Mouse (Mus musculus) embryonic facial prominence, embryonic 11.5 days (tissue): ENCODE data around the gene Emp1. TPM values are rescaled to one million over a fixed set of nuclear protein-coding genes. Genes with fewer than 3 reads are reported as not detected.

Source experiments
- ATAC-seq: fragments of 200-750 bp; cut with Nextera tagmentation; replicated peaks from 2 replicates; pipeline ENCODE4 v1.8.0; 2017; ENCODE audit warnings: low read depth; ENCODE audit not compliant: insufficient number of reproducible peaks, low FRiP score, low TSS enrichment
- DNase-seq: peaks from one replicate; pipeline ENCODE4 v3.0.0-alpha.2; 2015; ENCODE audit warnings: low spot score
- H3K27ac ChIP-seq: fragments of 300-500 bp; sonication (generic); replicated peaks from 2 replicates; pipeline ENCODE4 v1.5.1; 2014; ENCODE audit warnings: mild to moderate bottlenecking, low read depth, low read length, control low read depth
- H3K27me3 ChIP-seq: fragments of 300-500 bp; sonication (generic); 2 replicates; pipeline ENCODE4 v1.6.1; 2014; ENCODE audit warnings: mild to moderate bottlenecking, low read length, moderate library complexity, mixed read lengths; ENCODE audit not compliant: control insufficient read depth, insufficient read depth
- H3K36me3 ChIP-seq: fragments of 300-500 bp; sonication (generic); replicated peaks from 2 replicates; pipeline ENCODE4 v1.6.1; 2014; ENCODE audit warnings: low read depth, mild to moderate bottlenecking, low read length, moderate library complexity, mixed read lengths; ENCODE audit not compliant: control insufficient read depth, insufficient read depth
- H3K4me1 ChIP-seq: fragments of 300-500 bp; sonication (generic); 2 replicates; pipeline ENCODE4 v1.6.1; 2014; ENCODE audit warnings: low read length, mixed read lengths; ENCODE audit not compliant: control insufficient read depth, insufficient read depth
- H3K4me2 ChIP-seq: fragments of 300-500 bp; sonication (generic); 2 replicates; pipeline ENCODE4 v1.6.1; 2014; ENCODE audit warnings: low read depth, mild to moderate bottlenecking, control low read depth, low read length, moderate library complexity
- H3K4me3 ChIP-seq: fragments of 300-500 bp; sonication (generic); 2 replicates; pipeline ENCODE4 v1.5.1; 2014; ENCODE audit warnings: low read depth, low read length, control low read depth
- H3K9ac ChIP-seq: fragments of 300-500 bp; sonication (generic); replicated peaks from 2 replicates; pipeline ENCODE4 v1.6.1; 2014; ENCODE audit warnings: mild to moderate bottlenecking, control low read depth, low read length
- H3K9me3 ChIP-seq: fragments of 300-500 bp; sonication (generic); replicated peaks from 2 replicates; pipeline ENCODE4 v1.6.1; 2016; ENCODE audit warnings: mild to moderate bottlenecking, low read length, inconsistent platforms, mixed read lengths; ENCODE audit not compliant: control insufficient read depth
- WGBS: fragments of 180-500 bp; shearing (Covaris S2); extraction: QIAGEN DNeasy Blood & Tissue Kit; methylation state at CpG from one replicate; pipeline ENCODE4 v1.1.7; 2014; 5-methylcytosine and 5-hydroxymethylcytosine counted together
- polyA plus RNA-seq: library from polyadenylated mRNA; unstranded; fragments of >200 nt; fragmentation: Nextera tagmentation; extraction: Ambion mirVana; gene quantifications from 2 replicates; pipeline ENCODE4 v1.2.1, GENCODE M21; 2014

Emp1 gene
- polyA plus RNA-seq, 1 experiment from 2014 or later, result 7.3 TPM

DNA sequence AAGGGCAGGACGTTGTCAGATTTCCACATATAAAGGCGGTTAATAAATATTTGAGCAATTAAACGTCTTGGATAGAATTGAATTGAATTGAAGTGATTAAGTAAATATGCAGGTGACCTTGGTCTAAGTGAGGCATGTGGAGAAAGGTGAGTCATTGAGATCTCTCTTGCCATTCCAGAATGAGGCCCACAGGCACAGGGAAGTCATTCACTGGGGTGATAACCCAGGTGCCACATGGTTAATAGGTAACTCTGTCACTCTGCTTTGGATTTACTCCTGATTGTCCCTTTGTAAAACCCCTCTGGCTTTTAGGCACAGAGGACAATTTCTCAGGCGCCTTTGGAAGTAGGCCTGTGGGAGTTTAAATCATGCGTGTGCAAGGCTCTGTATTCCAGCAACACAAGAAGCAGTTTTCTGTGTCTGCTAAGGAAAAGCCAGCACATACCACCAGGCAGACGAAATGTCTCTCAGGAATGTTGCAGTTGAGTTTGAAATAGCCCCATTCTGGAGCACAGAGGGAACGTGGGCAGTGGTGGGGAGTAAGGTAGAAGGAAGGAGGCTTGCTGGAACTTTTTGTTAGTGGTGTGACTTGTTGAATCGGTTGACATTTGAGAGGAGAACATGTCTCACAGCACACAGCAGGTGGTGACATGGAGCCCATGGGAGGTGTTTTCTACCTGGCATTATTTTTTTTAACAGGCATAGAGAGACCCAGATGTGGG is 23.6 kb downstream of the Emp1 start:
- H3K27ac ChIP-seq, result no peak overlapping the region
- H3K4me2 ChIP-seq, result no peak overlapping the region
- H3K4me1 ChIP-seq, result no peaks in the 10 kb centered on the region
- no peak for DNase-seq
- H3K27me3 ChIP-seq, result no peaks in the 10 kb centered on the region
- H3K9me3 ChIP-seq, result no peaks in the 10 kb centered on the region
- ATAC-seq, result no peak
- H3K4me3 ChIP-seq, result no peak overlapping the region
- H3K36me3 ChIP-seq, result no peaks in the 10 kb centered on the region
- WGBS, result 81% methylated on average over 8 of the region's 8 CpGs
- no peak overlapping the region for H3K9ac ChIP-seq

GRCm38 (mm10) chr6:135387653-135388052 is 25.3 kb downstream of the Emp1 start:
- Histone ChIP-seq H3K27me3 (no peaks in the 10 kb centered on the region), H3K36me3 (no peaks in the 10 kb centered on the region), H3K4me3 (no peak overlapping the region), H3K9ac (no peak overlapping the region), H3K9me3 (no peaks in the 10 kb centered on the region), H3K4me2 (no peak overlapping the region), H3K4me1 (no peaks in the 10 kb centered on the region), H3K27ac (no peak overlapping the region)
- DNase-seq (no peak), ATAC-seq (no peak)
- 92% methylated on average over 1 of the region's 1 CpGs for WGBS

DNA sequence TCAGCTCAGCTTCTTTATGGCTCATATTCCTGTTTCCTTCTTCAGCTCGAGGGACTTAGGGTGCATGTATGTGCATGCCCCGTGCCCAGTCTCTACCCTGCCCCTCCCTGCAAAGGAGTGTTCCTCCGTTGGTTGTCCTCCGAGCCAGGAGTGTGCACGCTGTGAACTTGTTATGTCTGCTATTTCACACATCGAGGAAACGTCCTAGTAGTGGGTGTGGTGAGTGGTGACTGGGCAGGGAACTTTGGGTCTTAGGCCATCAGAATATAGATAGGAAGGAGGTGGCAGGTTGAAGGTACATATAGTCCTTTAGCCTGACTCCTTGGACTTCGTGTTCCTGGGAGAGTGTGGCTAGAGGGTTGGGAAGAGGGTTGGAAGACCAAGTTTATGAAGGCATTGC is 26.4 kb downstream of the Emp1 start:
- Histone ChIP-seq H3K9ac (no peak overlapping the region), H3K4me2 (no peak overlapping the region), H3K4me1 (no peaks in the 10 kb centered on the region), H3K36me3 (no peaks in the 10 kb centered on the region), H3K4me3 (no peak overlapping the region), H3K27ac (no peak overlapping the region), H3K27me3 (no peaks in the 10 kb centered on the region), H3K9me3 (no peaks in the 10 kb centered on the region)
- DNase-seq (no peak), ATAC-seq (no peak)
- WGBS, result 78% methylated on average over 8 of the region's 8 CpGs

DNA sequence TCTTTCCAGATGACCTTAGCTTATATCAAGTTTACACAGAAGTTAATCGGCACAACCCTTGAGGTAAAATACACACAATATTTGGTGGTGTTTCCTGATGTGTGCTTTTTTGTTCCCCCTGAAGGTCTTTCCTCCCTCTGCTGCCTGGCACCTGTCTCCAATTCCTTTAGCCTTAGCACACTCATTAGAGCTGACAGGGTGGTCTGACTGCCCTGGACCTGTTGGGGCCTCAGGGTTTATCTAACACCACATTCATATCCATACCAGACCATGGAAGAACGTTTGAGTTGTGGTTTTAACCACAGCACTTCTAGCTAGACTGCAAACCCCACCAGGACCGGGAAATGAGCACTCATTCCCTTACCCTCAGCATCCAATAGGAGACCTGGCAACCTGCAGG is 28.1 kb downstream of the Emp1 start:
- ATAC-seq (no peak), DNase-seq (no peak)
- H3K9ac ChIP-seq, result no peak overlapping the region
- no peaks in the 10 kb centered on the region for H3K36me3 ChIP-seq
- H3K4me3 ChIP-seq, result no peak overlapping the region
- H3K27me3 ChIP-seq, result no peaks in the 10 kb centered on the region
- H3K4me2 ChIP-seq, result no peak overlapping the region
- no peaks in the 10 kb centered on the region for H3K4me1 ChIP-seq
- H3K27ac ChIP-seq, result no peak overlapping the region
- no peaks in the 10 kb centered on the region for H3K9me3 ChIP-seq
- WGBS, result 63% methylated on average over 3 of the region's 3 CpGs

- ATAC-seq (no peak), DNase-seq (no peak)
- no peaks in the 10 kb centered on the region for H3K4me1 ChIP-seq
- no peak overlapping the region for H3K4me2 ChIP-seq
- no peaks in the 10 kb centered on the region for H3K36me3 ChIP-seq
- no peak overlapping the region for H3K27ac ChIP-seq
- no peak overlapping the region for H3K9ac ChIP-seq
- H3K27me3 ChIP-seq, result no peaks in the 10 kb centered on the region
- no peaks in the 10 kb centered on the region for H3K9me3 ChIP-seq
- WGBS, result 70% methylated on average over 8 of the region's 8 CpGs
- no peak overlapping the region for H3K4me3 ChIP-seq
These were observed 33.0 kb downstream of the Emp1 start for GRCm38 (mm10) chr6:135395375-135395774.

DNA sequence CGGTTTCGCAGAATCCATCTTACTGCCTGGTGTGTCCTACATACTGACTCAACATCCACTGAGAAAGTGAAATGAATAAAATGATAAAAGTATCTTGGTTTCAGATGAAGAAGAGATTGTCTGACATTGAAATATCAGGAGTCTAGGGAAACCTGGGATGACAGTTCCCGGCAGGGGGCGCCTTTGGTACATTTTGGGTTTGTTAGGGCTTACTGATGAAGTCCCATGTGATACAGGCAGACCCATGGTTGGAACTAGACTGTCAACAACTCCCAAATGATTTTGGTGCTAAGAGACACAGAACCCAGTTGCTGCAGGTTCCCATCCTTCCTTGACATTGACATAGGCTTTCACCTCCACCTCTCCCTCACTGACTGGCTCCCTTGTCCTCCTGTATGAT is 34.7 kb downstream of the Emp1 start:
- H3K27ac ChIP-seq, result no peak overlapping the region
- WGBS, result 83% methylated on average over 4 of the region's 4 CpGs
- no peaks in the 10 kb centered on the region for H3K27me3 ChIP-seq
- no peak overlapping the region for H3K4me2 ChIP-seq
- DNase-seq (no peak), ATAC-seq (no peak)
- no peaks in the 10 kb centered on the region for H3K36me3 ChIP-seq
- H3K9ac ChIP-seq, result no peak overlapping the region
- no peaks in the 10 kb centered on the region for H3K9me3 ChIP-seq
- H3K4me1 ChIP-seq, result no peaks in the 10 kb centered on the region
- H3K4me3 ChIP-seq, result no peak overlapping the region

- Histone ChIP-seq H3K36me3 (no peaks in the 10 kb centered on the region), H3K27me3 (no peaks in the 10 kb centered on the region), H3K4me3 (no peak overlapping the region), H3K9me3 (no peaks in the 10 kb centered on the region), H3K9ac (no peak overlapping the region), H3K4me1 (no peaks in the 10 kb centered on the region), H3K4me2 (no peak overlapping the region), H3K27ac (no peak overlapping the region)
- DNase-seq (no peak), ATAC-seq (no peak)
- WGBS, result 91% methylated on average over 8 of the region's 8 CpGs
These were observed 35.4 kb downstream of the Emp1 start for GRCm38 (mm10) chr6:135397788-135398187.

DNA sequence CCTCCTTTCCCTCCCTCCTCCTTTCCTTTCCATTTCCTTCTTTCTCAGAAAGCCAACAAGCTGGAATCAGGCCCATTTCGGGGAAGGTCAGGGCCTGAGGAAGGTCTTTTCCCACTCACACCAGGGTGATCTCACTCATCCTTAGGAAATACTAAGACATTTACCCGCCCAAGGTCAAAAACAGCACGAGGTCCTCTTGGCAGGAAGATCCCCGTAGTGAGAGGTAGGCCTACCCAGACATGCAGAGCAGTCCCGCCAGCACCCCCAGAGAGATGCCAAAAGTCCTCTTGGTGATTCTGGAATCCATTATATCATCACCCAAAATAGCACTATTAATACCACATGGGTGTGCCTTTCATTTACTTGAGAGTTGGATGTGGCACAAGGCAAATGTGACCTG is 36.5 kb downstream of the Emp1 start:
- Histone ChIP-seq H3K9me3 (no peaks in the 10 kb centered on the region), H3K4me3 (no peak overlapping the region), H3K36me3 (no peaks in the 10 kb centered on the region), H3K4me1 (no peaks in the 10 kb centered on the region), H3K27ac (no peak overlapping the region), H3K27me3 (no peaks in the 10 kb centered on the region), H3K4me2 (no peak overlapping the region), H3K9ac (no peak overlapping the region)
- 51% methylated on average over 5 of the region's 5 CpGs for WGBS
- no peak for ATAC-seq
- no peak for DNase-seq
